Mouse (Mus musculus): Measurements from ENCODE around the gene Dynlt3.
"Not testable (repeated sequence)": the region's sequence is repeated elsewhere in the genome, so short reads cannot be mapped to it uniquely, and the experiment has no call there.

Dynlt3 gene

GRCm38 (mm10) chrX:9662391-9663111 lies at the start of gene Dynlt3:
Gene Dynlt3, minus strand, starts transcription at chrX:9663003.
- peak; percentile 81 for DNase-seq (ENCODE audit: low spot score)

- DNase-seq (ENCODE audit: low spot score) = no peak
Observed at GRCm38 (mm10) chrX:9699815-9700214, 37.0 kb upstream of the Dynlt3 start.

GRCm38 (mm10) chrX:9695997-9696396 lies 33.2 kb upstream of the Dynlt3 start:
- DNase-seq (ENCODE audit: low spot score) = no peak

- DNase-seq (ENCODE audit: low spot score) = no peak
Observed at GRCm38 (mm10) chrX:9672040-9672439, 9.2 kb upstream of the Dynlt3 start.

GRCm38 (mm10) chrX:9671418-9671817 lies 8.6 kb upstream of the Dynlt3 start:
- DNase-seq (ENCODE audit: low spot score) = no peak

GRCm38 (mm10) chrX:9652806-9653205 lies 10.0 kb downstream of the Dynlt3 start:
- no peak for DNase-seq (ENCODE audit: low spot score)

- DNase-seq (ENCODE audit: low spot score) = not testable (repeated sequence)
Observed at GRCm38 (mm10) chrX:9640594-9640993, 22.2 kb downstream of the Dynlt3 start.

GRCm38 (mm10) chrX:9640126-9640525 lies 22.7 kb downstream of the Dynlt3 start:
- DNase-seq (ENCODE audit: low spot score) = not testable (repeated sequence)
